Mouse (Mus musculus) adrenal gland (tissue): ENCODE results near the gene Eif4g3.

ENCODE experiments used
- intact Hi-C: fragments of 180-260 bp; cut with DNase I; formaldehyde crosslinking; loops from one replicate; pipeline ENCODE4 v1.15.1; 2025
- microRNA-seq, 2 experiments: library from miRNA; unstranded; fragments of <30 nt; microRNA quantifications; one replicate each; pipeline ENCODE4; 2019

Gene Eif4g3

GRCm38 (mm10) chr4:138216200-138216890 is 223.5 kb downstream of the Eif4g3 start, which contains the start of gene Hp1bp3:
Gene Hp1bp3, plus strand, starts transcription at chr4:138216296.
- intact Hi-C loops, result no loop called here

DNA sequence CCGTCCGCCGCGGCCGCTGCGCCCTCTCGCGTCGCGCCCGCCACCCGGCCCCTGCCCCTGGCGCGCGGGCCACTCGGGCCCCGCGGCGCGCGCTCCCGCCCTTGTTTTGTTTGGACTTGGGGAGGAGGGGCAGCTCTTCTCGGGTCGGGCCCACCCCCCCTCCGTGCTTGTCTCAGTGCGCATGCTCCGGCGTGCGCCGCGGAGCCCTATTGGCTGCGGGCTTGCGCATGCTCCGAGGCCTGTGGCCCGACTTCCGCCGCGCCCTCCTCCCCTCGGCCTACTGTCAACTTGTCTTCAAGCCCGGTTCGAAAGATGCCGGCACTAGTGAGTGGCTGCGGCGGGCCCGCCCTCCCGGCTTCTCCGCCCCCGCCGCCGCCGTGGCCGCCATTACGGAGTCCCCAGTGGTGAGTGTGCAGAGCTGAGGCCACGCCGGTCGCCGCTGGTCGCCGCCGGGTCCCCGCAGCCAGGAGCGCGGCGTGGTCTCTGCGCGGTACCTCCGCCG is 224.1 kb downstream of the Eif4g3 start:
- intact Hi-C loops, result no loop called here

DNA sequence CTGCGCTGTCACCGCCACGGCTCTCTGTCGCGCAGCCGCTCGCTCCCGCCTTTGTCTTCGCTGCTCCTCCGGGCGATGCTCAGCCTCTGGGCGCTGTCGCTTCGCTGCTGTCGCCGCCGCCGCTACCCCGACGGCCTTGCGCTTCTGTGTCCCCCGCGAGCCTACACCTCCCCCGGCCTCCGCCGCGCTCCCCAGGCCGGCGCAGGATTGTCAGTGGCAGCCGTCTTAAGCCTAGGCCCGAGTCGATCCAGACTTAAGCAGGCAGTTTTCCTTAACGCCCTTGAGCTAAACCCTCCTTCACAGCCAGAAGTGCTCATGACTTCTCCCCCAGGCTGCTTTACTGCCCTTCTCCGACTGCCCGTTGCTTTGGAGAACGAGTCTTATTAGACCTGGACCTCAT is 224.6 kb downstream of the Eif4g3 start:
- intact Hi-C loops, result no loop called here

GRCm38 (mm10) chr4:138217951-138218685 is 225.3 kb downstream of the Eif4g3 start:
- intact Hi-C loops, result no loop called here

DNA sequence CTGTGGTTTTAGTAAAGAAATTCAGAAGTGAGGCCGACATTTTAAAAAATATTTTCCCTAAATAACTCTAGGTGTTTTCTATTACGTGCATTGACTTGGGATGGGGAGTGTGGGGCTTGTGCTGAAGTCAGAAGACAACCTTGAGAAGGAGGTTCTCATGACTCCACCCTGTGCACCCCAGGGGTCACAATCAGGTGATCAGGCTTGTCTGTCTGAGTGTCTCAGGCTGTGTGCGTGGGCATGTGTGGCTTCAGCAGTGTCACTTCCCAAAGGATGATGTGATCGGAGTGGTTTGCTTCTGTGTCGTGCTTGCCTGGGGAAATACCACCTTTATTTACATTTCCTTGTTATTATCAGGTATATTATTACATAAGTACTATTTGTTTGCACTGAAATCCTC is 226.5 kb downstream of the Eif4g3 start:
- intact Hi-C loops, result no loop called here

DNA sequence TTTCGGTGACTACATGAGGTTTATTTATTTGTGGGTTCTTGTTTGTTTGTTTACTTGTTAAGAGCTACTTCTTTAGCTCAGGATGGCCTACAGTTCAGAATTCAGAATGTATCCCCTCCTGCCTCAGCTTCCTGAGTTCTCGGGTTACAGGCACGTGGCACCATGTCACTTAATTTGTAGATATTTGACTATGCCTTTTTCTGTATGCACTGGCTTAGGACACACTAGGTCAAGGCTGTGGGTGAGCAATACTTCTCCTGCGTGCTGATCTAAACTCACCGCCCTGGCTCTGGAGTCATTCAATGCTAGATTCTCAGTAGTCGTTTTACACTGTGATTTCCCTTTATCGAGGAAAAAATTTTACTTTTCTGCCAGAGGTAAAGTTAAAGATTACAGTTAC is 227.9 kb downstream of the Eif4g3 start:
- intact Hi-C loops, result no loop called here

DNA sequence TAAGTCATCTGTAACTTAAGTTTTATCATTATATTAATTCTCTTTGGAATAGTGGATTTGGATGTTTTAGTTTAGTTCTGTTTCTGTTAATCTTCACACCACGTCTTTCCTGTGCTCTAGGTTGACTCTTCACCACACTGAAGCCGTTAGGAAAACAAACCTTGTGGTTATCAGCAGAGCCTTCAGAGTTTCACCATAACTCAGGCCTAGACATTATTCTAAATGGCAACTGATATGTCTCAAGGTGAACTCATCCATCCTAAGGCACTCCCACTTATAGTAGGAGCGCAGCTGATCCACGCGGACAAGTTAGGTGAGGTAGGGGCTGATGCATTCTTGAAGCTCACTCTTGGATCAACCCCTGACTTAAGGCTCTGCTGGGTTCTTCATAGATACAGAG is 228.6 kb downstream of the Eif4g3 start:
- intact Hi-C loops, result no loop called here

DNA sequence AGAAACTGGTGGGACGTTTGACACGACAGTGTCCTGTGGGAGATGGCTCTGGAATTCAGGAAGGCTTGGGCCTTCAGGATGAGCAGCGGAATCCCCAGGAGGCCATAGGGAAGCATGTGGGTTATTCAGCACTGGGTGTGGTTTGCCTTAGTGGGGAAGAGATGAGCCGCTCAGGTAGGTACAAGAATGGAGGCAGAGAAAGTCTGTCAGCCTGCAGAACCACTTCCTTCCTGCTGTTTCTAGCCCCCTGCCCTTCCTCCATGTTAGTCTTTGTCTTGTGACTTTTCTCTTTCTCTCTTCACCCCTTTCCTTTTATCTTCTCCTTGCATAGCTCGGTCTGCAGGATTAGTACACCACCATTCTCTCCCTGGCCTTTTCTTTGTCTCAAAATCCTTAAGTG is 229.6 kb downstream of the Eif4g3 start:
- intact Hi-C loops, result no loop called here

DNA sequence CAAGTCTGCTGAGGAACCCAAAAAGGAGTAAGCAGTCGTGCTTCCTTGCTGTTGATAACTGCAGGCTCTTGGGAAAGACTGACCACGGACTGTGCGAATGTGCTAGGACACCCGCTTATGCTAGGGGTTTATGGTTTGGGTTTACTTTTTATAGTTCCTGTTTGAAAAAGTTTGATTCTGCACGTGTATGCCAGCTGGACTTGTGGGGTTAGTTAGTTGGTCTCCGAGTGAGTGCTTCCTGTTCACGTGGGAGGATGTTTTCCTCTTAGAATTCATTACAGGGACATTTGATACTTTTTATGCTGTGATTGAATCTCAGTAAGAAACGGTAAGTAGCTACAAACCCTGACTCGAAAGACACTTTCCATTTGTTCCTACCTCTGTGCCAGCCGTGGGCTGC is 230.8 kb downstream of the Eif4g3 start:
- intact Hi-C loops, result no loop called here

DNA sequence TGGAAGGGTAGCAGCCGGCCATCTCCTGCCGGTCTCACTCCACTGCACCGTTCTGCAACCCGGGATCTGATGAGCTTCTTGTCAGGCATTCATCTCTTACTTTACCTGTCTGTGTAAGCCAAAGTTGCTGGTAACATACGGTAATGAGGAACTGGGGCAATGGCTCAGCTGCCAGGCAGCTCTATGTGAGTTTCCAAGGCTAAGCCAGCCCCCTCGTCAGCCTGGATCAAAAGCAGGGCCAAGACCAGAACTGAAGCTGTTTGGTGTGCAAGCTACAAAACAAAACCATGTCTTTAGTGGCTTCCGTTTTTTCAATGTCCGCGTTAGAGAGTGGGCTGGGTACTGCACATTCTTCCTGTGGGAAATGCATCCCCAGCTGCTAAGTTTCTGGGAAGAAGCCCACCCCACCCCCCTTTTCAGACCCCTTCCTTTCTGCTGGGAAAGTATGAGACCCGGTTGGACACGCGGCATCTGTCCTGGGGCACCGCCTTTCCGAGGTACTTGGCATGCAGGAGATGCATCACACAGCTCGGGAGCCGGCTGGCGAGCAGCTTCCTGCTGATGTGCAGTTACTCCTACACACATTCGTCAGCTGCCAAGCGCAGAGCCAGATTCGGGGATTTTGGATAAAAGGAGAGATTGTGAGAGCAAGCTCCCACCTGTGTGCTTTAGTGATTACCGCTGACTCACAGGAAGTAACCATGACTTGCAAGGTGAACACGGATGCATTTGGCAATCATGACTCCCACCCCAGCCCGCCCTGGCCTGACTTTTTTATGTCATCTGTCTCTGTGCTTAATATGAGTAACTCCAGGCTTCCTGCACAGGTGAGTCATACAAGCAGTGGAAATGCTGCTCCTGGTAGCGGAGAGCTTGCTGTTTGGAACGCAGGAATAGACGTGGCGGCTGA is 254.2 kb downstream of the Eif4g3 start:
- intact Hi-C loops, result no loop called here

- intact Hi-C loops, result no loop called here
Measured at GRCm38 (mm10) chr4:138250088-138250960, 257.5 kb downstream of the Eif4g3 start, which contains the start of the genes Sh2d5 and Kif17. Gene Sh2d5, plus strand, starts transcription at chr4:138250403. Gene Kif17, plus strand, starts transcription at chr4:138250435.

GRCm38 (mm10) chr4:138251819-138252218 is 259.0 kb downstream of the Eif4g3 start:
- intact Hi-C loops, result no loop called here

DNA sequence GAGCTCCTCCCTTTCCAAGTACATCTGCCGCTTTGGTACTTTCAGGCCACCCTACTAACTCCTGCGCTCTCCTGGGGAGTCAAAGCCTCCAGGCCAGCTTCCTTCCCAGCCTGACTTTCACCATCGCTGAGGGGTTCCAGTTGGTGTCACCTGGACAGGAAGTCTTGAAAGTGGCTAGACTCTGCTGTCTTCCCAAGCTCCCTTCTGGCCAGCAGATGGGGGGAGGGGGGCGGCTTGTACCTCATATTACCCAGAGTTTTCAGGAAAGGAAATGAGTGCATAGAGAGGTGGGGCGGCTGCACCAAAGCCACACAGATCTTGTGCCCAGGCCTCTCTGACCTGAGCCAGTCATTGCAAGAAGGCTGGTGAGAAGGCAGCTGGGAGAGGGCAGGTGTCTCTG is 259.4 kb downstream of the Eif4g3 start:
- intact Hi-C loops, result no loop called here

GRCm38 (mm10) chr4:138257116-138257687 is 264.4 kb downstream of the Eif4g3 start:
- intact Hi-C loops, result no loop called here

Small RNA genes lying within 50 kb of the gene (microRNA-seq; reads per million reads assigned to microRNA genes)
- 0 to 0.23 reads per million in 2 experiments for gene Mir6399
